Mouse (Mus musculus) skeletal muscle tissue, adult 2 months (tissue): ENCODE results near the gene Larp7.

ENCODE experiments used
- DNase-seq: peaks from one replicate; pipeline ENCODE4 v3.0.0-alpha.2; 2012; ENCODE audit warnings: low read depth, low spot score

Gene Larp7

GRCm38 (mm10) chr3:127512794-127513335, 40.3 kb downstream of the Larp7 start:
- DNase-seq: no peak

- DNase-seq: peak; percentile 47
These were observed 41.1 kb downstream of the Larp7 start for GRCm38 (mm10) chr3:127511786-127512746.

- DNase-seq: no peak
These were observed 45.0 kb downstream of the Larp7 start for GRCm38 (mm10) chr3:127507878-127508783.

GRCm38 (mm10) chr3:127498742-127499400, 54.3 kb downstream of the Larp7 start, which contains the start of gene Ank2:
TSS of gene Ank2 (minus strand) at chr3:127499350.
- DNase-seq: peak; percentile 7

- no peak for DNase-seq
These were observed 54.9 kb downstream of the Larp7 start for GRCm38 (mm10) chr3:127498197-127498741.

- no peak for DNase-seq
These were observed 60.5 kb downstream of the Larp7 start for GRCm38 (mm10) chr3:127492663-127493062.

GRCm38 (mm10) chr3:127487302-127487701, 65.8 kb downstream of the Larp7 start:
- no peak for DNase-seq
